Mouse (Mus musculus): Measurements from ENCODE around the gene Opn3. TPM values are rescaled to one million over a fixed set of nuclear protein-coding genes. Genes with fewer than 3 reads are reported as not detected.

Gene Opn3
- polyA plus RNA-seq, 1 experiment = 4.5 TPM

- TF ChIP-seq POLR2A (IDR thresholded peaks at IDR 0.05; ENCODE audit: borderline replicate concordance, extremely low read depth, insufficient read depth, insufficient read length, poor library complexity, severe bottlenecking) = no peak
- TF ChIP-seq CTCF (IDR thresholded peaks at IDR 0.05; ENCODE audit: borderline replicate concordance, extremely low read depth, insufficient read depth, insufficient read length) = no peak
- DNase-seq (ENCODE audit: low read depth) = no peak
Measured at GRCm38 (mm10) chr1:175691686-175692245, 810 bp downstream of the Opn3 start.

GRCm38 (mm10) chr1:175680995-175681394 lies 11.6 kb downstream of the Opn3 start:
- DNase-seq (ENCODE audit: low read depth) = no peak
- TF ChIP-seq CTCF (IDR thresholded peaks at IDR 0.05; ENCODE audit: borderline replicate concordance, extremely low read depth, insufficient read depth, insufficient read length) = no peak
- TF ChIP-seq POLR2A (IDR thresholded peaks at IDR 0.05; ENCODE audit: borderline replicate concordance, extremely low read depth, insufficient read depth, insufficient read length, poor library complexity, severe bottlenecking) = no peak

DNA sequence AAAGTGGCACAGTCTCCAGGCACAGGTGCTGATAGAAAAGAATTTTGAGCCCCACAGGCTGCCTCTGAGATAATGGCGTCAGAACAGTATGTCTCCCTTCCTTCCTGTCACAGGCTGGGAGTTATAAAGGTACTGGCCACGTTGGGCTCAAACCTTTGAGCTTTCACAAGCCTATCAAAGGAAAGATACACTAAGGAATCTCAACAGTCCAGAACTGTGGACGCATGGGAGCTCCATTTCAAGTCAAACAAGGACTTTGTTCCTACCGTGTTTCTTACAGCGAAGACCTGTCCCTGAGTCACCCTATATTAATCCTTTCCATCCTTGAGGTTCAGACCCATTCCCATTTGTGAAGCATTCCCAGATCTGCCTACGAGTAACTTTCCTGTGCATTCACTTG lies 15.1 kb downstream of the Opn3 start:
- no peak for DNase-seq (ENCODE audit: low read depth)
- TF ChIP-seq POLR2A (IDR thresholded peaks at IDR 0.05; ENCODE audit: borderline replicate concordance, extremely low read depth, insufficient read depth, insufficient read length, poor library complexity, severe bottlenecking) (no peak), CTCF (IDR thresholded peaks at IDR 0.05; ENCODE audit: borderline replicate concordance, extremely low read depth, insufficient read depth, insufficient read length) (no peak)

DNA sequence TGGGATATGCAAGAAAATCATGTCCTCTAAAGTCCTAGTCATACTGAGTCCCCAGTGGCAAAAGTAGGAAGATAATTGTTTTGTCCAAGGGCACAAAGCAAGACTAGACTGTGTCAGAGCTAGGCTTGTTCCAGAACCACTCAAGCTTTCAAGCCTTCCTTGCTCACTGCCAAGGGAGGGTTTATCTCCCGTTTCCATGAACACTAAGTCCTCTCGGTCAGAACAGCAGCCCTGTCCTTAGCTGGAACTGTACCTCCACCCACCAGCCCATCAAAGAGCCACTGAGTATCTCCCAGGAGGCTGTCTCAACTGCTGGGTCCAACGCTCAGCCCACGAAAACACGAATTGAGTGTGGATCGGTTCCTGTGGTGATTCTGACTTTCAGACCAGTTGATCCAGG lies 17.5 kb downstream of the Opn3 start:
- TF ChIP-seq CTCF (IDR thresholded peaks at IDR 0.05; ENCODE audit: borderline replicate concordance, extremely low read depth, insufficient read depth, insufficient read length) = no peak
- no peak for DNase-seq (ENCODE audit: low read depth)

DNA sequence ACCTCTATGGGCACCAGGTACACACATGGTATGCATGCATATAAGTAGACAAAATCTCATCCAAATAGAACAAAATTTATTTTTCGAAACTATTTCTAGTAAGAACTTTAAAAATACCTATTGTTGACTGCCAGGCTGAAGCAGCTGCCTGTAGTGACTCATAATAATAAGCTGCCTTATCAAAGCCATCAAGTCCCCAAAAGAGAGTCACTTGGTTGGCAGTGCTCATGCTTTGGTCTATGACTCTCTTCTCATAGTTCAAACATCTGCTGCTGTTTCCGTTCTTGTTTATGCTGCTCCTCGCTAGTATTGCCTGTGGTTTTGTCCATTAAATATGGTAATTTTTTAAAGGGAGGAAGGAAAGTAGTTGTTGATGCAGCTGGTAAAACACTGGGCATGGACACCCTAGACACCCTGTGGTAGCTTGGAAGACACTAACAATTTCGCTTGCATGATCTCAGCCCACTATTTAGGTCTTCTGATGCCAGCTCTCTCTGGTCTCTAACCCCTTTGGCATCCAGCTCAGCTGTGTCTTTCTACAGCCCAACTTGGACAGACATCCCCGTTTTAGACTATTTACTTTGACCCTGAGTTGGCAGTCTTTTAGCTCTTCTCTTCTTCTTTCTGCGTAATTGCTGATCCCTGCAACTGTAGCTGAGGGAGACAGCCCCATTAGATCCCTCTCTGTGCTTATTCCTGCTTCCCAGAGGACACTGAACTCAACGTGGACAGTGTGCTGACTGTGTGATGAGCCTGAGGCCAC lies 18.8 kb downstream of the Opn3 start:
- TF ChIP-seq POLR2A (IDR thresholded peaks at IDR 0.05; ENCODE audit: borderline replicate concordance, extremely low read depth, insufficient read depth, insufficient read length, poor library complexity, severe bottlenecking) (no peak), CTCF (IDR thresholded peaks at IDR 0.05; ENCODE audit: borderline replicate concordance, extremely low read depth, insufficient read depth, insufficient read length) (no peak)
- no peak for DNase-seq (ENCODE audit: low read depth)

DNA sequence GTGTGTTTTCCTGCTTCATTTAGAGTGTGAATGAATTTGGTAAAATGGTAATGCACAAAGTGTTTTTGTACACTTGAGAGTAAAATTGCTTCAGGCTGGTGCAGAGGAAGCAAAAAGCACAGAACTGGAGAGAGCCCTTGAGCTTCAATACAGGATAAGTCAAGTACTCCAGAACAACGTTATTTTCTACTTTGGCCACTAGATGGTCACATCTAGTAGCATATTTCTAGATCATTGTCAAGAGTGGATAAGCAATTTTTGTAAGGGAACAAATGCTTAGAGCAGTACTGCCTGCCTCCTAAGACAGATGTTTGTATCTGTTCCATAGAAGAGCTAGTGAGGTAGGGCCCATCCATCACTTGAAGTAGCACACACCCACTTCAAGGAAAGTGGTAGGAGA lies 20.9 kb downstream of the Opn3 start:
- no peak for TF ChIP-seq CTCF (IDR thresholded peaks at IDR 0.05; ENCODE audit: borderline replicate concordance, extremely low read depth, insufficient read depth, insufficient read length)
- no peak for TF ChIP-seq POLR2A (IDR thresholded peaks at IDR 0.05; ENCODE audit: borderline replicate concordance, extremely low read depth, insufficient read depth, insufficient read length, poor library complexity, severe bottlenecking)
- DNase-seq (ENCODE audit: low read depth) = peak; percentile 25

GRCm38 (mm10) chr1:175670042-175670441 lies 22.5 kb downstream of the Opn3 start:
- peak; percentile 39 for DNase-seq (ENCODE audit: low read depth)
- TF ChIP-seq POLR2A (IDR thresholded peaks at IDR 0.05; ENCODE audit: borderline replicate concordance, extremely low read depth, insufficient read depth, insufficient read length, poor library complexity, severe bottlenecking) (no peak), CTCF (IDR thresholded peaks at IDR 0.05; ENCODE audit: borderline replicate concordance, extremely low read depth, insufficient read depth, insufficient read length) (no peak)

DNA sequence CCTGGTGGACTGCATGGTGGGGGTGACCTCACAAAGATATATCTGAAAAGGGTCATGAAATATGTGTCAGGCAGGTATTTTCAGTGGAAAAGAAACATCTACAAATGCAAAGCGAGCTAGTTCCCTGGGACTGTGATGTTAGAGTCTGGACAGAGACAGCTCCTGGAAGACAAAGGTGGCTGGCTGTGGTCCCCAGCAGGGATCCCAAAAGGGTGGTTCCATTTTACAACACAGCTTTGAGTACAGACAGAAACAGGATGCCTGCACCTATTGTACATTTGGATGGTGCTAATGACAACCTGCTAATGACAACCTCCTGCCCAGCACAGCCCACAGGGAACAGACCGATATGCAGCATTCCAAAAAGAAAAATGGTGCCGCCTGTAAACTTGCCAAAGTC lies 23.1 kb downstream of the Opn3 start:
- no peak for DNase-seq (ENCODE audit: low read depth)
- TF ChIP-seq CTCF (IDR thresholded peaks at IDR 0.05; ENCODE audit: borderline replicate concordance, extremely low read depth, insufficient read depth, insufficient read length) (no peak), POLR2A (IDR thresholded peaks at IDR 0.05; ENCODE audit: borderline replicate concordance, extremely low read depth, insufficient read depth, insufficient read length, poor library complexity, severe bottlenecking) (no peak)

GRCm38 (mm10) chr1:175668666-175669405 lies 23.7 kb downstream of the Opn3 start:
- peak; percentile 64 for DNase-seq (ENCODE audit: low read depth)
- no peak for TF ChIP-seq POLR2A (IDR thresholded peaks at IDR 0.05; ENCODE audit: borderline replicate concordance, extremely low read depth, insufficient read depth, insufficient read length, poor library complexity, severe bottlenecking)
- peak; percentile 66; the same call in 1 of the 2 replicates for TF ChIP-seq CTCF (IDR thresholded peaks at IDR 0.05; ENCODE audit: borderline replicate concordance, extremely low read depth, insufficient read depth, insufficient read length)

GRCm38 (mm10) chr1:175659900-175660299 lies 32.7 kb downstream of the Opn3 start:
- TF ChIP-seq POLR2A (IDR thresholded peaks at IDR 0.05; ENCODE audit: borderline replicate concordance, extremely low read depth, insufficient read depth, insufficient read length, poor library complexity, severe bottlenecking) (no peak), CTCF (IDR thresholded peaks at IDR 0.05; ENCODE audit: borderline replicate concordance, extremely low read depth, insufficient read depth, insufficient read length) (no peak)
- no peak for DNase-seq (ENCODE audit: low read depth)

DNA sequence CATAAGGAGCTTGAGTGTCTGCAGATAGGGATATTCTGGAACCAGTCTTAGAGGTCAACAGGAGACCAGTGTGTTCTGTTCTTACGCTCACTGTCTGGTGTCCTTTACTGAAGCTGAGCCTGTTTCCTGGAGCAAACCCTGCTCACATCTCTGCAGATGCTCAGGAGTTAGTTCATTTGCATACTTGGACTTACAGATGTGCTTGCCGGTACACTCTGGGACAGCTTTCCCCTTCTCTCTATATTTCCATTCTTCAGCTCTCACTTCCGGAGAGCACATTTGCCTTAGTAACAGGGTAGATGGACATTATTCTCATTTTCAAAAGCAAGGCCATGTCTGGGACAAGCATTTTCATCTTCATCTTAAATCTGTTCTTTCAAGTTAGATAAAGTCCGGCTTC lies 44.0 kb downstream of the Opn3 start:
- no peak for DNase-seq (ENCODE audit: low read depth)
- TF ChIP-seq CTCF (IDR thresholded peaks at IDR 0.05; ENCODE audit: borderline replicate concordance, extremely low read depth, insufficient read depth, insufficient read length) (no peak), POLR2A (IDR thresholded peaks at IDR 0.05; ENCODE audit: borderline replicate concordance, extremely low read depth, insufficient read depth, insufficient read length, poor library complexity, severe bottlenecking) (no peak)
